Mouse (Mus musculus): ENCODE measurements around the gene Dbp. TPM values are rescaled to one million over a fixed set of nuclear protein-coding genes. Genes with fewer than 3 reads are reported as not detected.
A peak's percentile ranks its signal among the peaks of the same experiment; 100 is the strongest.

The Dbp gene
- total and polyA plus RNA-seq, 3 experiments = 7.9 to 11.0 (median 10.4) TPM

DNA sequence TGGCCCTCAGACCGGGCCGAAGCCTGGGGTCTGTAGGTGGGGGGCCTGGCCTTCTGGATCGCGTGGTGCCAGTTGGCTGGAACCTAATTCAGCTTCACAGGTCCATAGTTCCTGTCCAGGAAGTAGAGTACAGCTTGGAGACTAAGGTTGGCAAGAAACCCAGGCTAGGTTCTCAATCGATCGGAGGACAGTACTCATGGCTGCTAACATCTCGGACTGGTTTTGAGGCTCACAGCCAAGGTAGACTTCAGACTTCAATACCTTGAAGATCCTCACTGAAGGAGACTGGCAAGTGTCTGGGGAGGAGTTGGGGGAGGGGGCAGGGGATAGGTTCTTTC is 16.3 kb downstream of the Dbp start:
- no peak overlapping the region for H3K9ac ChIP-seq (ENCODE audit: insufficient read depth, low read depth)
- DNase-seq (ENCODE audit: extremely low read depth) = no peak
- H3K36me3 ChIP-seq (replicated peaks in 1 of 2; ENCODE audit: control insufficient read depth in 1 of 2, insufficient read depth in 1 of 2, low read length in 1 of 2) = peaks cover 70 to 79% of the 10 kb centered on the region in 2 experiments
- no peak overlapping the region for H3K4me3 ChIP-seq (replicated peaks in 1 of 3; ENCODE audit: low read depth in 2 of 3, low read length in 2 of 3, poor library complexity in 1 of 3)
- H3K4me2 ChIP-seq (ENCODE audit: insufficient read depth, low read depth, poor library complexity, severe bottlenecking) = no peak overlapping the region
- H3K27me3 ChIP-seq (replicated peaks) = no peaks in the 10 kb centered on the region
- TF ChIP-seq GABPA (IDR thresholded peaks at IDR 0.05; ENCODE audit: insufficient replicate concordance, low read depth, low read length) (no peak), POLR2AphosphoS2 (IDR thresholded peaks at IDR 0.05; ENCODE audit: low read depth, low read length) (peak; percentile 80), BHLHE40 (IDR thresholded peaks at IDR 0.05; ENCODE audit: low read depth, low read length) (no peak), JUND (conservative IDR thresholded peaks at IDR 0.05; ENCODE audit: low read depth, low read length) (no peak)
- H3K79me2 ChIP-seq (replicated peaks; ENCODE audit: control insufficient read depth, extremely low read depth, insufficient read depth, poor library complexity, severe bottlenecking) = peaks cover 31% of the 10 kb centered on the region
- no peaks in the 10 kb centered on the region for H3K9me3 ChIP-seq (replicated peaks; ENCODE audit: low read length)
- H3K4me1 ChIP-seq (ENCODE audit: control insufficient read depth in 1 of 2, insufficient read depth in 2 of 2) = peaks cover 7 to 26% of the 10 kb centered on the region in 2 experiments; a peak in 3 of 4 replicates
- dilution Hi-C loops (cut with MboI; ENCODE audit: extremely low pct_ligation_motif_present, extremely low pct_unique_long_range_greater_than_20kb, low sequenced_read_pairs) (no loop called here), in situ Hi-C loops (cut with MboI; ENCODE audit: low pct_ligation_motif_present, low pct_unique_long_range_greater_than_20kb, low sequenced_read_pairs) (no loop called here)
- H3K27ac ChIP-seq (ENCODE audit: insufficient read depth, low read depth) = no peak overlapping the region

DNA sequence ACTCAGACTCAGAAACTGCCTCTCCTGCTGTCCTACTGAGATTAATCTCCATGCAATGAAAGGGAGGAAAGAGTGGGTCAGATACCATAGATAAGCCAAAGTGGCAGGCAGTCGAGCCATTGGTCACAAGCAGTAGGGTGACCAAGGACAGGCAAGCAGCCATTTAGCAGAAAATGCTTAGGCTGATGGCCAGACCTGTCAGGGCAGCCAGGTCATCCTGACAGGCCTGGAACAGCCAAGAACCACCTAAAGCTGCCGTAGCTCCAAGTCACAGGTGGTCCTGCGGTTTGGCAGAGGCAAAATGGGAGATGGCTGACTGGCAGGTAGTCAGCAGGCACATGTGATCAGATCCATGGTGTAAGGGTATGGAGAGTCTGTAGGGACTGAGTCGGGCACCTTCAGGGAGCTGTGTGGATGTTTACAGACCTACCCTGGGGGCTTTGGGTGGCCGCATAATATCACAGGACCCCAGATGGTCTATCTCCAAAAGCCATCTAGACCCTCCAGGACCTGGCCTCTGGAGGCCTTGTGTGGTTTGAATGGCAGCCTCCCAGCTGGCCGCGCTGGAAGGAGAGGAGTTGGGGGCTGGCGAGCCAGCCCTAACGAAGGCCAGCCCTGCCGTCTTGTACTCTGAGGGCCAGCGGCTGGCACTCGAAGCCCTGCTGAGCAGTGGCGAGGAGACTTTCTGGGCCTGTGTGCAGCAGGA is 16.9 kb downstream of the Dbp start:
- H3K36me3 ChIP-seq (replicated peaks in 1 of 2; ENCODE audit: control insufficient read depth in 1 of 2, insufficient read depth in 1 of 2, low read length in 1 of 2) = peaks cover 76 to 82% of the 10 kb centered on the region in 2 experiments
- no peak overlapping the region for H3K4me2 ChIP-seq (ENCODE audit: insufficient read depth, low read depth, poor library complexity, severe bottlenecking)
- peaks cover 7 to 23% of the 10 kb centered on the region in 2 experiments; a peak in 3 of 4 replicates for H3K4me1 ChIP-seq (ENCODE audit: control insufficient read depth in 1 of 2, insufficient read depth in 2 of 2)
- no peaks in the 10 kb centered on the region for H3K9me3 ChIP-seq (replicated peaks; ENCODE audit: low read length)
- no peaks in the 10 kb centered on the region for H3K27me3 ChIP-seq (replicated peaks)
- H3K27ac ChIP-seq (ENCODE audit: insufficient read depth, low read depth) = no peak overlapping the region
- H3K9ac ChIP-seq (ENCODE audit: insufficient read depth, low read depth) = no peak overlapping the region
- H3K79me2 ChIP-seq (replicated peaks; ENCODE audit: control insufficient read depth, extremely low read depth, insufficient read depth, poor library complexity, severe bottlenecking) = peaks cover 25% of the 10 kb centered on the region
- in situ Hi-C loops (cut with MboI; ENCODE audit: low pct_ligation_motif_present, low pct_unique_long_range_greater_than_20kb, low sequenced_read_pairs) (no loop called here), dilution Hi-C loops (cut with MboI; ENCODE audit: extremely low pct_ligation_motif_present, extremely low pct_unique_long_range_greater_than_20kb, low sequenced_read_pairs) (no loop called here)
- TF ChIP-seq SIN3A (IDR thresholded peaks at IDR 0.05; ENCODE audit: low read length) (no peak), JUN (IDR thresholded peaks at IDR 0.05; ENCODE audit: insufficient read depth, low read depth, low read length) (no peak), E2F4 (IDR thresholded peaks at IDR 0.05; ENCODE audit: insufficient replicate concordance, low read depth, low read length) (no peak), HCFC1 (IDR thresholded peaks at IDR 0.05; ENCODE audit: low read depth, low read length) (no peak), TBP (conservative IDR thresholded peaks at IDR 0.05; ENCODE audit: low read depth, low read length) (no peak), POLR2AphosphoS2 (IDR thresholded peaks at IDR 0.05; ENCODE audit: low read depth, low read length) (peak; percentile 74; the same call in 1 of the 2 replicates), CHD2 (IDR thresholded peaks at IDR 0.05; ENCODE audit: low read length) (peak; percentile 11; the same call in 1 of the 2 replicates)
- no peak overlapping the region for H3K4me3 ChIP-seq (replicated peaks in 1 of 3; ENCODE audit: low read depth in 2 of 3, low read length in 2 of 3, poor library complexity in 1 of 3)
- no peak for DNase-seq (ENCODE audit: extremely low read depth)

DNA sequence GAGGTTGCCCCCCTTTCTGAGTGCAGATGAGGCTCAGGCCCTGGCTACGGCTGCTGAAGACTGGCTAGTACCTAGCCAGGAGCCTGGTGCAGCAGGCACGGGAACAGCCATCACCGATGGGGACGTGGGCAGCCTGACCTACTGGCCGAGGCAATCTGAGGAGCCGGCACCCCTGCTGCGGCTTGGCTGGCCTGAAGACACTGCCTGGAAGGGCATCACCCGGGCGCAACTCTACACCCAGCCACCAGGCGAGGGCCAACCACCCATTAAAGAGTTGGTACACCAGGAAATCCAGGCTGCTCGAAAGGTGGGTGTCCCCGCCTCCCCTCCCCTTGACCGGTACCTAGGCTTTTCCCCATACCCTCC is 17.4 kb downstream of the Dbp start:
- no peak for TF ChIP-seq BHLHE40 (IDR thresholded peaks at IDR 0.05; ENCODE audit: low read depth, low read length)
- no peak for TF ChIP-seq RCOR1 (conservative IDR thresholded peaks at IDR 0.05; ENCODE audit: low read depth, low read length)

More for the DNA sequence above, 17.4 kb downstream of the Dbp start:
- no peak overlapping the region for H3K27ac ChIP-seq (ENCODE audit: insufficient read depth, low read depth)
- H3K9me3 ChIP-seq (replicated peaks; ENCODE audit: low read length) = no peaks in the 10 kb centered on the region
- dilution Hi-C loops (cut with MboI; ENCODE audit: extremely low pct_ligation_motif_present, extremely low pct_unique_long_range_greater_than_20kb, low sequenced_read_pairs) = no loop called here
- H3K79me2 ChIP-seq (replicated peaks; ENCODE audit: control insufficient read depth, extremely low read depth, insufficient read depth, poor library complexity, severe bottlenecking) = peaks cover 20% of the 10 kb centered on the region
- H3K4me3 ChIP-seq (replicated peaks in 1 of 3; ENCODE audit: low read depth in 2 of 3, low read length in 2 of 3, poor library complexity in 1 of 3) = no peak overlapping the region
- in situ Hi-C loops (cut with MboI; ENCODE audit: low pct_ligation_motif_present, low pct_unique_long_range_greater_than_20kb, low sequenced_read_pairs) = no loop called here
- no peak overlapping the region for H3K9ac ChIP-seq (ENCODE audit: insufficient read depth, low read depth)
- no peak overlapping the region for H3K4me2 ChIP-seq (ENCODE audit: insufficient read depth, low read depth, poor library complexity, severe bottlenecking)
- no peaks in the 10 kb centered on the region for H3K27me3 ChIP-seq (replicated peaks)
- peaks cover 81 to 87% of the 10 kb centered on the region in 2 experiments for H3K36me3 ChIP-seq (replicated peaks in 1 of 2; ENCODE audit: control insufficient read depth in 1 of 2, insufficient read depth in 1 of 2, low read length in 1 of 2)
- no peak for DNase-seq (ENCODE audit: extremely low read depth)
- H3K4me1 ChIP-seq (ENCODE audit: control insufficient read depth in 1 of 2, insufficient read depth in 2 of 2) = peaks cover 7 to 26% of the 10 kb centered on the region in 2 experiments; a peak in 3 of 4 replicates
